Mouse (Mus musculus) cerebellum, adult 2 months (tissue): ENCODE data around the gene Kcnip4.

Experiments
- CTCF ChIP-seq: fragments of 200-500 bp; IDR thresholded peaks from 2 replicates; pipeline ENCODE4 v1.5.1; 2011; ENCODE audit warnings: low read depth, mild to moderate bottlenecking, control low read depth, low read length, moderate library complexity, borderline replicate concordance; ENCODE audit not compliant: insufficient read depth
- POLR2A ChIP-seq: fragments of 200-500 bp; IDR thresholded peaks from 2 replicates; pipeline ENCODE4 v1.6.1; 2011; ENCODE audit warnings: low read length, control low read depth, borderline replicate concordance; ENCODE audit not compliant: insufficient read depth

GRCm38 (mm10) chr5:48606281-48606680 lies 918.4 kb downstream of the Kcnip4 start:
- TF ChIP-seq POLR2A: no peak
- TF ChIP-seq CTCF: no peak
